Mouse (Mus musculus) limb, embryonic 13.5 days (tissue): Measurements from ENCODE around the gene Fignl1. TPM values are rescaled to one million over a fixed set of nuclear protein-coding genes. Genes with fewer than 3 reads are reported as not detected.

ENCODE experiments used
- ATAC-seq: fragments of 200-750 bp; cut with Nextera tagmentation; 2 replicates; pipeline ENCODE4 v1.8.0; 2017; ENCODE audit warnings: low read depth, moderate number of reproducible peaks, moderate TSS enrichment; ENCODE audit not compliant: low FRiP score
- H3K27ac ChIP-seq: fragments of 300-500 bp; sonication (generic); 2 replicates; pipeline ENCODE4 v1.5.1; 2015; ENCODE audit warnings: inconsistent platforms, mild to moderate bottlenecking, moderate library complexity
- H3K27me3 ChIP-seq: fragments of 300-500 bp; sonication (generic); 2 replicates; pipeline ENCODE4 v1.6.1; 2015; ENCODE audit warnings: mild to moderate bottlenecking, inconsistent platforms
- H3K36me3 ChIP-seq: fragments of 300-500 bp; sonication (generic); 2 replicates; pipeline ENCODE4 v1.6.1; 2015; ENCODE audit warnings: inconsistent platforms, mild to moderate bottlenecking, moderate library complexity
- H3K4me1 ChIP-seq: fragments of 300-500 bp; sonication (generic); 2 replicates; pipeline ENCODE4 v1.6.1; 2015; ENCODE audit warnings: inconsistent platforms
- H3K4me2 ChIP-seq: fragments of 300-500 bp; sonication (generic); replicated peaks from 2 replicates; pipeline ENCODE4 v1.6.1; 2015; ENCODE audit warnings: inconsistent platforms, mild to moderate bottlenecking, moderate library complexity
- H3K4me3 ChIP-seq: fragments of 300-500 bp; sonication (generic); 2 replicates; pipeline ENCODE4 v1.5.1; 2015; ENCODE audit warnings: moderate library complexity, mild to moderate bottlenecking, inconsistent platforms
- H3K9ac ChIP-seq: fragments of 300-500 bp; sonication (generic); 2 replicates; pipeline ENCODE4 v1.6.1; 2015; ENCODE audit warnings: mild to moderate bottlenecking, inconsistent platforms
- H3K9me3 ChIP-seq: fragments of 300-500 bp; sonication (generic); 2 replicates; pipeline ENCODE4 v1.6.1; 2016; ENCODE audit warnings: inconsistent platforms
- WGBS: fragments of 180-500 bp; shearing (Covaris S2); methylation state at CpG from one replicate; pipeline ENCODE4 v1.1.7; 2015; 5-methylcytosine and 5-hydroxymethylcytosine counted together
- polyA plus RNA-seq: library from polyadenylated mRNA; unstranded; fragments of >200 nt; fragmentation: Nextera tagmentation; extraction: Ambion mirVana; gene quantifications from 2 replicates; pipeline ENCODE4 v1.2.1, GENCODE M21; 2015

The Fignl1 gene
- polyA plus RNA-seq, 1 experiment from 2014 or later, result 57.4 TPM

GRCm38 (mm10) chr11:11821387-11821975 is 12.7 kb upstream of the Fignl1 start:
- Histone ChIP-seq H3K9ac (peak overlapping the region; percentile 53; the same call in 1 of the 2 replicates), H3K4me3 (no peak overlapping the region), H3K27me3 (no peaks in the 10 kb centered on the region), H3K27ac (peak overlapping the region; percentile 97), H3K36me3 (no peaks in the 10 kb centered on the region), H3K4me2 (peak overlapping the region; percentile 29; the same call in 1 of the 2 replicates), H3K4me1 (peaks cover 58% of the 10 kb centered on the region), H3K9me3 (no peaks in the 10 kb centered on the region)
- WGBS, result 3% methylated on average over 13 of the region's 16 CpGs
- peak; percentile 90 for ATAC-seq

- H3K4me2 ChIP-seq, result no peak overlapping the region
- H3K36me3 ChIP-seq, result no peaks in the 10 kb centered on the region
- H3K4me1 ChIP-seq, result peaks cover 51% of the 10 kb centered on the region
- no peaks in the 10 kb centered on the region for H3K27me3 ChIP-seq
- no peaks in the 10 kb centered on the region for H3K9me3 ChIP-seq
- H3K4me3 ChIP-seq, result no peak overlapping the region
- no peak overlapping the region for H3K9ac ChIP-seq
- peak; percentile 2; the same call in 1 of the 2 replicates for ATAC-seq
- 54% methylated on average over 3 of the region's 3 CpGs for WGBS
- H3K27ac ChIP-seq, result peak overlapping the region; percentile 87
Observed at GRCm38 (mm10) chr11:11820737-11821136, 12.0 kb upstream of the Fignl1 start.

- peak; percentile 33 for ATAC-seq
- Histone ChIP-seq H3K9me3 (no peaks in the 10 kb centered on the region), H3K27ac (peak overlapping the region; percentile 87), H3K4me2 (no peak overlapping the region), H3K9ac (no peak overlapping the region), H3K4me1 (peaks cover 46% of the 10 kb centered on the region), H3K36me3 (no peaks in the 10 kb centered on the region), H3K4me3 (no peak overlapping the region), H3K27me3 (no peaks in the 10 kb centered on the region)
- WGBS, result 1% methylated on average over 2 of the region's 2 CpGs
Observed at GRCm38 (mm10) chr11:11820251-11820650, 11.5 kb upstream of the Fignl1 start.

DNA sequence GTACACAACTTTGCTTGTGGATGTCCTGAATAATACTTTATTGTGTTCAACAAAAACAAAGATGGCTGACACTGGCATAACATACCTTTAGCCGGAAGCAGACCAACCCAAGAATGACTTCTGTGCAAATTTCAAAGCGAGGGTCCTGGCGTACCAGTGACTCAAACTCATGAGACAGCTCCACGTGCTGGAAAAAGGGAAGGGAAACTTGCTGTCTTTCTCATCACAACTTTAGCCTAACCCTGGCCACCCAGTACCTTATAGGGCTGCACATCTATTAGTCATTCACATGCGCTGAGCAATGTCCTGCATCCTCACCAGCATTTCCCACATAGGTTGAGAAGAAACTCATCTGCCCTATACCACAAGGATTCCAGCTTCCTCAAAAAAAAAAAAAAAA is 10.4 kb upstream of the Fignl1 start:
- Histone ChIP-seq H3K9me3 (no peaks in the 10 kb centered on the region), H3K4me3 (no peak overlapping the region), H3K9ac (no peak overlapping the region), H3K27ac (no peak overlapping the region), H3K36me3 (no peaks in the 10 kb centered on the region), H3K4me1 (peaks cover 35% of the 10 kb centered on the region), H3K4me2 (no peak overlapping the region), H3K27me3 (no peaks in the 10 kb centered on the region)
- 85% methylated on average over 5 of the region's 5 CpGs for WGBS
- no peak for ATAC-seq

DNA sequence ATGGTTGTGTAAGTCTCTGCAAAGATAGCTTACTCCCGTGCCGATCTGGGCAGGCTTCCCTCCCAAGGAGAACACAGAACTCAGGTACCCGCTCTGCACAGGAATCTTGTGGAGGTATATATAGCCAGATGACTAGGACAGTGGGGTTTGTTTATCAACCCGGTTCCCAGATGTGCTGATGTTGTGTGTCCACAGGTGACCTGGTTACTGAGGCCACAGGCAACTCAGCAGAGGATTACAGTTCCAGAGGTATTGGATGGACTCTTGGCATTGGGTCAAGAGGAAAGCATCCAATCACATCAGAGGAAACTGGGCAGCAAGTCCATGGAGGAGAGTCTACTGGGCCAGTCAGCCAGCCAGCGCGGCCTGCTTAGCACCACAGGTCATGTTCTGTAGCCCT is 10.0 kb upstream of the Fignl1 start:
- Histone ChIP-seq H3K4me3 (no peak overlapping the region), H3K9ac (no peak overlapping the region), H3K27me3 (no peaks in the 10 kb centered on the region), H3K27ac (no peak overlapping the region), H3K9me3 (no peaks in the 10 kb centered on the region), H3K4me1 (peaks cover 31% of the 10 kb centered on the region), H3K36me3 (no peaks in the 10 kb centered on the region), H3K4me2 (no peak overlapping the region)
- WGBS, result 82% methylated on average over 6 of the region's 6 CpGs
- ATAC-seq, result no peak

DNA sequence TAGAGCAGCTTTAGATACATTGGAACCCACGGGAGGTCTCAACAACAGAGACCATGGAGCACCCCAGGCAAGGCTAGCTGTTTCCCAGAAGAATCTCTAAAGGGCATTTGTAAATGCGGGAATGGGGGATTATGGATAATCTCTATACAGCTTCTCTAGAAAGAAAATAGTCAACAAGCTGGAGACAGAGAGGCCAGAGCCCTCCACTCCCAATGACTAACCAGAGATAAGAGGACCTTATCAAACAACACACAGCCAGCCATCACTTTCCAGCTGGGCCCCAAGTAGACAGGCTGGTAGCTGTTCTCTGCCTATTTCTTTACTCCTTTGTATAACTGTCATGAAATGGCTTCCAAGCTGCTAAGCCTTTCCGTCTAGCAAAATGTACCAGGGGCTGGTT is 7.0 kb upstream of the Fignl1 start:
- no peaks in the 10 kb centered on the region for H3K9me3 ChIP-seq

DNA sequence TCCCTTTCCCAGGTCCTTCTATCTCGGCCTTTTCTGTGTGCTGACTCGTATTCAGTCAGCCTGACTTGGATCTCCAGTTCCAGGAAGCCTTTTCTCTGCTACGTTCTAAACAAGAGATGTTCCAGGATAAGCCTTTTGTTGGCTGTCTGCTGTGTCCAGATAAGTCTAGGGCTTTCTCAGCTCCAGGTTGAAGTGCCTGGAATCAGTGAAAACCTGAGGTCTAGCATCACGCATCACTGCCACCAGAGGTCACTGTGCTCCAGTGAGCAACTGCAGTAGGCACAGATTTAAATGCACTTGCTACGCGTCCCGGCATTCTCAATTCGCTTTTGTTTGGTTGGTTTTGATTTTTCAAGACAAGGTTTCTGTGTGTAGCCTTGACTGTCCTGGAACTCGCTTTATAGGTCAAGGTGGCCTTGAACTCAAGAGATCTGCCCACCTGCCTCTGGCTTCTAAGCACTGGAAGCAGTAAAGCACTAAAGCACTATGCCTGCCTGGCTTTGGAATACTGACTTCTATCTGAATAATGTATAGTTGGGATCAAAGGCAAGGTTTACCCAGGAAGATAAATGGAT is 3.2 kb upstream of the Fignl1 start:
- no peak for ATAC-seq
- H3K4me2 ChIP-seq, result peak overlapping the region; percentile 40; the same call in 1 of the 2 replicates
- no peak overlapping the region for H3K9ac ChIP-seq
- no peaks in the 10 kb centered on the region for H3K36me3 ChIP-seq
- H3K9me3 ChIP-seq, result no peaks in the 10 kb centered on the region
- H3K4me1 ChIP-seq, result peaks cover 26% of the 10 kb centered on the region
- 23% methylated on average over 9 of the region's 9 CpGs for WGBS
- H3K27me3 ChIP-seq, result no peaks in the 10 kb centered on the region
- H3K27ac ChIP-seq, result no peak overlapping the region
- no peak overlapping the region for H3K4me3 ChIP-seq

More for the DNA sequence above, 7.0 kb upstream of the Fignl1 start:
- no peaks in the 10 kb centered on the region for H3K27me3 ChIP-seq
- no peak overlapping the region for H3K4me2 ChIP-seq
- H3K36me3 ChIP-seq, result no peaks in the 10 kb centered on the region
- no peak overlapping the region for H3K27ac ChIP-seq
- WGBS, result 74% methylated on average over 3 of the region's 3 CpGs
- no peak overlapping the region for H3K4me3 ChIP-seq
- no peak for ATAC-seq
- no peak overlapping the region for H3K9ac ChIP-seq
- peaks cover 12% of the 10 kb centered on the region for H3K4me1 ChIP-seq

DNA sequence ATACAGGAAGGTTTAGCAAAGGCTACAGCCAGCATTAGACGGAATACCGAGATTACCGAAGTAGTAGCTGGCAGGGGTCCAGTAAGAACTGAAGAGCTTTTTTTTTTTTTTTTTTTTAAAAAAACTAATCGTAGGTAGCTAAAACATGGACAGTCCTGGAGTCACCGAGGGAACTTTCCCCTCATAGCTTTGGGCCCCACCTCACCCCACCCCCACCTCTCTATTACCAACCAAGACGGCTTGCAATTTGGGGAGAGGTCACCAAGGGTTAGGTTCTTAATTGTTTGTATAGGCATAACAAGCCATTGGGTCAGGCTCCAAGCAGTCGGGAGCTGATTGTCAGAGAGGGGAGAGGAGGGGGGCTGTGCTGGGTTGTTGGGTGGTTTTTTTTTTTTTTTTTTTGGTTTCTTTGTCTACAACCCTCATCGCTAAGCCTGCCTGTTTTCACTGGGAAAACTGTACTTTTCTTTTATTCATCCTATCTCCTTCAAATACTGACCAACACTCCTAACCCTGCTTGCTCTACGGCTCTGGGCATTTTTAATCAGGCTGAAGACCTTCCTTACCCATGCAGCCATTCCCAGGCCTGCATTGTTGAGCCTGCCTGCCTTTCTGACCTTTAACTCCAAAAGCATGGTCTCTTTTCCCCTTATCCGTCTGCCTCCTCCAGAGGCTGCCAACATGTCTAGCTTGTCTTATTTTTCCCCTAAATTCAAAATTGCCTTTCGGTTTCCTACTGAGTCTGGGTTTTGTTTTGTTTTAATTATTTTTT is 828 bp upstream of the Fignl1 start:
- H3K4me2 ChIP-seq, result peak overlapping the region; percentile 77
- peak overlapping the region; percentile 79 for H3K9ac ChIP-seq
- 4% methylated on average over 11 of the region's 11 CpGs for WGBS
- ATAC-seq, result peak; percentile 29
- no peaks in the 10 kb centered on the region for H3K27me3 ChIP-seq
- peaks cover 14% of the 10 kb centered on the region for H3K36me3 ChIP-seq
- H3K9me3 ChIP-seq, result no peaks in the 10 kb centered on the region
- H3K27ac ChIP-seq, result peak overlapping the region; percentile 99
- H3K4me1 ChIP-seq, result peaks cover 26% of the 10 kb centered on the region
- peak overlapping the region; percentile 59 for H3K4me3 ChIP-seq

DNA sequence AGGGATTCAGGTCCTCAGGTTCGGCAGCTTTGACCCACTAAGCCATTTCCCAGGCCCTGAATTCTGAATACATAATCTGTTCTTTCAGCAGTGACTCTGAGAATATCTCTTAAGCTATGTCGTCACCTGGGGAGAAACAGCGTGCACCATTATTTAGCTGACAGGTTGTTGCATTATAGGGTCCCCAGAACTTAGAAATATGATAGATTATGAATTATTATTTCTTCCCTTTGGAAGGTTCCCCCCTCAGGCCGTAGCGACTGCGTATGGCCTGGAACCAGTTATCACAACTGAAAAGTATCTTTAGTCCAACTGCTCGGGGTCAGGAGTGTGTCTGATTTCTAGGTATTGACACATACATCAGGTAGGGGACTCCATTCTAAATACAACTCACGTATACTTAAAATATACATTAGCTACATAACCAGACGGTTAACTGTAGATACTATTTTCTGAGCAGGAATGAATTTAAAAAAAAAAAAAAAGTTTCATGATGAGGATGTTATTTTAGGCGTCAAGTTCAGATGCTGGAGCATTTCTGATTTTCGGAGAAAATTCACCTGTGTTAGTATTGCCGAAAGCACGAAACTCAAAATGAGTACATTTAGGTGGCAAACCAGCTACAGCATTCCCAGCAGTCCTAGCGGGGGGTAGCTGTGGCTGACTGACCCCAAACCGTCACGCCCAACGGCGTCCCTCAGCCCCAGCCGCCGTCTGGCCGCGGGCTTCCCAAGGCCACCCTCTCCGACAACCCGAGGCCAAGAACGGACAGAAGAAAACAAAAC is 535 bp downstream of the Fignl1 start:
- Histone ChIP-seq H3K36me3 (peaks cover 26% of the 10 kb centered on the region), H3K4me1 (peaks cover 26% of the 10 kb centered on the region), H3K4me3 (peak overlapping the region; percentile 59), H3K4me2 (peak overlapping the region; percentile 77), H3K9ac (peak overlapping the region; percentile 80), H3K27me3 (no peaks in the 10 kb centered on the region), H3K9me3 (no peaks in the 10 kb centered on the region), H3K27ac (peak overlapping the region; percentile 99)
- 12% methylated on average over 25 of the region's 25 CpGs for WGBS
- ATAC-seq, result peak; percentile 72; the same call in 1 of the 2 replicates

- H3K27ac ChIP-seq, result no peak overlapping the region
- ATAC-seq, result no peak
- H3K9ac ChIP-seq, result no peak overlapping the region
- H3K4me2 ChIP-seq, result no peak overlapping the region
- H3K9me3 ChIP-seq, result no peaks in the 10 kb centered on the region
- 94% methylated on average over 4 of the region's 4 CpGs for WGBS
- peaks cover 19% of the 10 kb centered on the region for H3K4me1 ChIP-seq
- peaks cover 47% of the 10 kb centered on the region for H3K36me3 ChIP-seq
- no peaks in the 10 kb centered on the region for H3K27me3 ChIP-seq
- H3K4me3 ChIP-seq, result no peak overlapping the region
Observed at GRCm38 (mm10) chr11:11805951-11806350, 2.8 kb downstream of the Fignl1 start.

DNA sequence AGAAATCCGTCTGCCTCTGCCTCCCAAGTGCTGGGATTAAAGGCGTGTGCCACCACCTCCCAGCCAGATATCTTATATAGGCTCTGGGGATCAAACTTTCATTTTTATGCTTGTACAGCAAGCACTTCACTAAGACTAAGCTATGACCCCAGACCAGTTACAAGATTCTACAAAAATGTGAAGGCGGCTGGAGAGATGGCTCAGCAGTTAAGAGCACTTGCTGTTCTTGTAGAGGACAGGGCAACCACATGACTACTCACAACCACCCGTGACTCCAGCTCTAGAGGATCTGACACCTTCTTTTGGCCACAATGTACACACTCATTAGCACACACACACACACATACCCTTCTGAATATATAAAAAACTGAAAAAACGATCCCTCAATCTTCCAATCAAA is 4.3 kb downstream of the Fignl1 start:
- Histone ChIP-seq H3K27me3 (no peaks in the 10 kb centered on the region), H3K27ac (no peak overlapping the region), H3K4me2 (no peak overlapping the region), H3K4me3 (no peak overlapping the region), H3K36me3 (peaks cover 53% of the 10 kb centered on the region), H3K9ac (no peak overlapping the region), H3K4me1 (peaks cover 7% of the 10 kb centered on the region), H3K9me3 (no peaks in the 10 kb centered on the region)
- 91% methylated on average over 5 of the region's 5 CpGs for WGBS
- no peak for ATAC-seq

DNA sequence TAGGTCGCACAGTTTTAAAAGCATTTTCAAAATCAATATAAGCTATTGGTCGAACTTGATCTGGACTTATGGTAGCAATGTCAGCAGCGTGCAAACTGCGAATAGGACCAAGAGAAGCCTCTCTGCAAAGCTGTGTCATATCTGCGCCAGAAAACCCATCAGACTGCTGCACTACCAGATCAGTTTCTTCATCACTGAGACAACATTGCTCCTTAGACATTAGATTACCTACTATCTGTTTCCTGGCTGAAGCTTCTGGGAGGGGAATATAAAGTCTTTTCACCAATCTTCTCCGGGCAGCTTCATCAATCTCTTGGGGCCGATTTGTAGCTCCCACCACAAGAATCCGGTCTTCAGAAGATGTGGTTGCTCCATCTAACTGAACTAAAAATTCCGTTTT is 7.7 kb downstream of the Fignl1 start:
- H3K4me2 ChIP-seq, result no peak overlapping the region
- no peak overlapping the region for H3K27ac ChIP-seq
- no peaks in the 10 kb centered on the region for H3K27me3 ChIP-seq
- peaks cover 82% of the 10 kb centered on the region for H3K36me3 ChIP-seq
- H3K4me1 ChIP-seq, result no peaks in the 10 kb centered on the region
- no peak overlapping the region for H3K4me3 ChIP-seq
- no peaks in the 10 kb centered on the region for H3K9me3 ChIP-seq
- H3K9ac ChIP-seq, result no peak overlapping the region
- no peak for ATAC-seq
- 94% methylated on average over 9 of the region's 9 CpGs for WGBS
